Mouse (Mus musculus) central nervous system, embryonic 11.5 days (tissue): Measurements from ENCODE around the gene Rln3. TPM values are rescaled to one million over a fixed set of nuclear protein-coding genes. Genes with fewer than 3 reads are reported as not detected.

Source experiments
- polyA plus RNA-seq: library from polyadenylated mRNA; depleted of rRNA; stranded (reverse); fragments of >200 nt; gene quantifications from 2 replicates; pipeline ENCODE4 v1.2.3, GENCODE M21; 2012; rRNA removed

Gene Rln3
- not detected in 2 replicates for polyA plus RNA-seq

DNA sequence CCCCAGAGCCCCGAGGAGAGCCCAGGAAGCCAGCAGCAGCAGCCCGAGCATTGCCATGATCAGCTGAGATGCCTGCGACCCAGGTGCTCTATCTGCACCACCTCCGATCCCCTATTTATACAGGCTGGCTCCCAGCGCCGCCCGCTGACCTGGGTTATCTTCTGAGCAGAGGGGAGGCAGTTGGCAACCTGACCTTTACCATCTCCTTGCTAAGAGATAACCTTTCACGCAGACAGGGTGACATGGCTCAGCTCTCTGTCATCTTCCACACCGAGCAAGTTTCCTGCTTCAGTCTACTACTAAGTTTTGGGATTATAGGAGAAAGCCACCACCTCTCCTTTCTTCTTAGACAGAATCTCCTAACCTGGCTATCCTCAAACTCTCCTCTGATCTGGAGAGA, at the start of gene Rln3:
Gene Rln3 (minus strand): TSS at position 101 of the 400 bp plus-strand sequence.

DNA sequence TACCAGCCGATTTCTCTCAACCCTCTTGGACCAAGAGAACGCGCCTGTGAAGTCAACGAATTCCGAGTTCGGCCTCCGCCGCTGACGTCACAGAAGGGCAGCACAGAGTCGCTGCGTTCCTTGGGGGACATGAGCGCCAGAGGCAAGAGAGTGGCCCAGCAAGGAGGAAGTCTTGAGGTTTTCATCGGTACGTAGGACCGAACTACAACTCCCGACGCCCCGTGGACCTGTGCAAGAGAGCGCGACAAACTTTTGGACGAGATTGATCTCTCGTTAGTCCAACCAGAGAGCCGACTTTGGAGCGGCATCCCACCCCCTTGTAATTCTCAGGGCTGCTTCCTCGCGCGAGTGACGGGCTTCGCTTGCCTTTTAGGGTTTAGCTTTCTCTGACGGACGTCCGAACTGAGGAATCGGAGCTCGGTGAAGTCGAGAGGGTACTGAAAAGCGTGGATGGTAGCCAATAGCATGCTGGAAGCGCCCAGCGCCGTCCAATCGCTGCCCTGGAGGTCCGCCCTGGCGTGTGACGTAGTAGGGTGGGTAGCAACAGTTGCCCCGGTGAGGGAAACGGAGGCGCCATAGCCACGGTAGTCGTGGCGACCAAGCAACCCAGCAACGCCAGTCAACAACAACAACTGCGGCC, 21.6 kb upstream of the Rln3 start, which contains the start of gene Rfx1:
Gene Rfx1 (plus strand): TSS at position 544 of the 640 bp plus-strand sequence.

DNA sequence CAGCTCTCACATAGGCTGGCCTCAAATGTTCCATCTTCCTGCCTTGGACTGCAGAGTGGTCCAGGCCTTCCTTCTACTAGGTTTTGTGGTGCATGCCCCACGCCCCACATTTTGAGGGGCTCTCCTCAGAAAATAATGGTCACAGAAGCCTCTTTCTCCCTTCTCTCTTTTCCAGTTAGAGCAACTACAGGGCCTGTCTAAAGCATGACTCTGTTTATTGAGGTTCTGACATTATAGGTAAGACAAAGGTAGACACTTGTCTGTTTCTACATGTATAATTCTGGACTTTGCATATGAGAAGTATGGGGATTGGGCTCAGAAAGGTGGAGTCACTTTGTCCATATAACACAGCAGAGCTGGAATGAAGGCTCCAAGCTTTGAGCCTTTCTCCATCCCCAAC, 20.2 kb upstream of the Rln3 start, which contains the start of gene Gm10643:
Gene Gm10643 (minus strand): TSS at position 101 of the 400 bp plus-strand sequence.

DNA sequence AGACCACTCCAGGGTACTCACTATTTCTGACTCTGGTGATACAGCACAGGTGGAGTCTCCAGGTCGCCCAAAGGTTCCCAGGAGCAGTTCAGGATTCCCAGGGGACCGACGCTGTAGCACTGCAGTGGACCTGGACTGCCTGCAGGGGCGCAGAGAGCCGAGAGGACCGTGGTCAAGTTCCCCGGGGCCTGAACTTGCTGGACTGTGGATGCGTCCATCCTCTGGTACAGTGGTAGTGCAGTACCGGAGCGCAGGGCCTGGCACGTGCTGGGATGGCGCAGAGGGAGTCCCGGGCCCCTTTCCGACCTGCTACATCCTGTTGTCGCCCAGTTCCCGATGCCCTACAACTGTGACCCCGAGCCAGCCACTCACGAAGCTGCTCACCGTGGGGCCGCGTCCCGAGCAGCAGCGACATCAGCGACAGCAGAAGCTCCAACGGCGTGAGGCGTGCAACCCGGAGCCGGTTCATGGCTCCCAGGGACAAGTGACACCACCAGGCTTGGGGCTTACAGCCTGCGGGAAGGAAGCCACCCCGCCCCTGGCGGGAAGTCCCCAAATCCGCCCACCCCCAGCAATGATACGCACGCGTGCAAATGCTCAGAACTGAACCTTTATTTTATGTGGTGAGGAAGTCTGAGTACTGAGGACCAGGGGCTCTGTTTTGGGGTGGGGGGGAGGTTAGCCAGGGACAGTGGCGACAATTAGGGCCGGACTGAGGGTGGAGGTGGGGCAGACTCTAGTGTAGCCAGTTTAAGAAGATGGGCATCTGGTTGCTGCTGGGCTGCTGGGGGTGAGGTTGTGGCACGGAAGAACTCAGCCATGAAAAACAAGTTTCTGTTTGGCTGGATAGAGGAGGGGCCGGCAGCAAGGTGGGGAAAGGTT, 2.5 kb downstream of the Rln3 start, which contains the start of gene Il27ra:
Gene Il27ra (minus strand): TSS at position 524 of the 882 bp plus-strand sequence.

DNA sequence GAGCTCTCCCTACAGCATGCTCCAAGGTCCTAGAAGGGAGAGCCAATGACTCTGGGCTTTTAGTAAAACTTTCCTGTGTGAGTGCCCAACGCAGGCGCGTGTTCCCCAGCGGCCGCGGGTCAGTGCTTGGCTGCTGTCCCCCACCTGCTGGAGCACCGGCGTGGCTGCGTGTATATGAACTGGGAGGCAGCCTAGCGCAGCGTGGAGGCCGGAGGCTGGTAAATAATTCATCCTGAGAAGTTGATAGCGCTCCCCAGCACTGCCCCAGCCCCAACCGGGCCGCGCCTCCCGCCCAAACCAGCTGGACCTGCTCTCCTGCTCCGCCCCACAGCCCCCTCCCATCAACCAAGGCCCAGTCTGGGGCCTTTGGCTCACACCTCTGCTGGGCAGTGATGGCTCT, 23.7 kb downstream of the Rln3 start, which contains the start of gene Palm3:
Gene Palm3 (plus strand): TSS at position 376 of the 400 bp plus-strand sequence.

DNA sequence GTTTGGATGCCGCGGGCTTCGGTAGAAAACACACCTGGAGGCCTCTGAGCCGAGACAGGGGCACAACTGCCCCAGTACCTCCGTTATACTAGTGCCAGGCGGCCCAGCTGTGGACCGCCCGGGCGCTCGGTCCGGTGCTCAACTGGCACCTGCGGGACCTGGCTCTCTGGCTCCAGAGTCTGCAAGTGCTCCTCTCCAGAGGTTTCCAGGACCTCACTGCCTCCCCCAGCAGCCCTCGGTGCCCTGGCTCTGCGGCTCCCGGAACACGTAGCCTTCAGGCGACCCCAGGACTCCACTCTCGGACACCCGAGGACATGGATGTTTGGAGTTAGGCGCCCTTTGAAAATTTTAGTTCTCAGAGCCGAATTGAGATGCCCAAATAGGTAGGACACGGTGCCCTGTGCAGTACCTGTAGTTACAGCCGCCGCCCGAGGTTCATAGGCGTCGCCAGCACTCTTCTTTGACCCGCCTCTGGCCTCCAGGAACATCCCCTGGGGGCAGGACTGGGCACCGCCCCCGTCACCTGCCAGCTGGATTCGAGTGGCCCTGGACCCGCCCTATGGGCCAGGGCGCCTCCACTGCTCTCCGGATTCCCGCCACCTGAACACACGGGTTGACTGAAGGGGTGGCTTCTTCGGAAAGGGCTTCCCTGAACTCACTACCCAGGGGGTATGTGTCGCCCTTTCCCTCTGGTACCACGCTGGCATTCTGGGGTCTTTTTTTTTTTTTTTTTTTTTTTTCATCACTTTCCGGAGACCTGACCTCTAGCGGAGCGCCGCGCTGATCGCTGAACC, 32.9 kb downstream of the Rln3 start, which contains the start of gene 2210011C24Rik:
Gene 2210011C24Rik (minus strand): TSS at position 467 of the 794 bp plus-strand sequence.

DNA sequence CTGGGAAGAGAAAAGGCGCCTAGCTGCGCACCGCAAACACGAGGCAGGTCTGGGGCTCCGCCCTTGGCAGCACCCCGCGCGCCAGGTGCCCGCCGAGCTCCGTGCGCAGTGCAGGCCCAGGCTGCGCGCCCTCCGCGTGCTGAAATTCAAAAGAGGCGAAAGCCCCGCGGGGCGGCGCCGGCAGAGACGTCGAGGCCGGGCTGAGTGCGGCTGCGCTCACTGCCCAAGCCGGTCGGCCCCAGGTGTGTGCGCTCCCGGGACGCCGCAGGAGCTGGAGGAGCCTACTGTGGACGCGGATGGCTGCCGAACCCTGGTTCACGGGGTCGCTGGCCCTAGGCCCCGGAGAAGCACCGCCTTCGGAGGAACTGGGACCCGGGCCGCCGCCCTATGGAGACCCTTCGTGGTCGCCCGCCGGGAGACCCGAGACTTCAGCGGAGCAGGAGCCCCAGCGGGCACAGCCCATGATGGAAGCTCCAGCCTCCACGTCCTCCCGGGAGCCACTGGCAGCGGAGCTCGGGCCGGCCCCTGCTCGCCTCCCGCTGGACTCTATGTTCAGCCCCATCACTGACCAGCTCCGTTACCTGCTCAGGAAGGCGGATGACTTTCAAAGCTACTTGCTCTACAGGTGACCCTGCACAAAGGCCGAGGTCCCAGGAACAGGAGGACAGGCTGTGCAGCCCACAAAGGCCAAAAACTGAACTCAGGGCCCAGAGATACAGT, 43.4 kb downstream of the Rln3 start, which contains the start of gene 1700067K01Rik:
Gene 1700067K01Rik (plus strand): TSS at position 222 of the 720 bp plus-strand sequence.

DNA sequence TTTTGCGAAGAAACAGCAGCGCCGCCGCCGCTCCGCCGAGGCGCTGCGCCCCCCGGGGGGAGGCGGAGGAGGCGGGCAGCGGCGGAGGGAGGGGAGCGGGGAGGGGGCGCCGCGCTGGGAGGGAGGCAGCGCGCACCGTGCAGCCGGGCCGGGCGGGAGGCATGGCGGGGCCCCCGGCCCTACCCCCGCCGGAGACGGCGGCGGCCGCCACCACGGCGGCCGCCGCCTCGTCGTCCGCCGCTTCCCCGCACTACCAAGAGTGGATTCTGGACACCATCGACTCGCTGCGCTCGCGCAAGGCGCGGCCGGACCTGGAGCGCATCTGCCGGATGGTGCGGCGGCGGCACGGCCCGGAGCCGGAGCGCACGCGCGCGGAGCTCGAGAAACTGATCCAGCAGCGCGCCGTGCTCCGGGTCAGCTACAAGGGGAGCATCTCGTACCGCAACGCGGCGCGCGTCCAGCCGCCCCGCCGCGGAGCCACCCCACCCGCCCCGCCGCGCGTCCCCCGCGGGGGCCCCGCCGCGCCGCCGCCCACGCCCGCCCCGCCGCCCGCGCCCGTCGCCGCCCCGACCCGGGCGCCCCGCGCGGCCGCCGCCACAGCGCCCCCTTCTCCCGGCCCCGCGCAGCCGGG, 47.2 kb downstream of the Rln3 start, which contains the start of gene Samd1:
Gene Samd1 (plus strand): TSS at position 162 of the 631 bp plus-strand sequence.

Other genes starting within 250 kb of the Rln3 start
- gene Adgrl1, start 144.9 kb downstream of the Rln3 start, polyA plus RNA-seq: 92.0 and 127 TPM in 2 replicates
- 0.47 and 0.55 TPM in 2 replicates for gene Gm10644, start 89.8 kb downstream of the Rln3 start, polyA plus RNA-seq
- gene Asf1b, start 89.5 kb downstream of the Rln3 start, polyA plus RNA-seq: 66.3 and 80.1 TPM in 2 replicates
- gene Prkaca, start 72.0 kb downstream of the Rln3 start, polyA plus RNA-seq: 85.5 and 107 TPM in 2 replicates
- 74.9 and 84.6 TPM in 2 replicates for gene Samd1, start 47.3 kb downstream of the Rln3 start, polyA plus RNA-seq
- gene 1700067K01Rik, start 43.5 kb downstream of the Rln3 start, polyA plus RNA-seq: 0.81 and 1.1 TPM in 2 replicates
- gene 2210011C24Rik, start 32.8 kb downstream of the Rln3 start, polyA plus RNA-seq: 0.10 and 0.12 TPM in 2 replicates
- 6.2 and 10.8 TPM in 2 replicates for gene Palm3, start 23.5 kb downstream of the Rln3 start, polyA plus RNA-seq
- 0.37 and 0.45 TPM in 2 replicates for gene Il27ra, start 2.4 kb downstream of the Rln3 start, polyA plus RNA-seq
- gene Gm10643, start 20.1 kb upstream of the Rln3 start, polyA plus RNA-seq: 2.5 and 2.7 TPM in 2 replicates
- 20.2 and 26.5 TPM in 2 replicates for gene Rfx1, start 21.8 kb upstream of the Rln3 start, polyA plus RNA-seq
- 65.4 and 90.4 TPM in 2 replicates for gene Dcaf15, start 59.8 kb upstream of the Rln3 start, polyA plus RNA-seq
- gene Podnl1, start 81.0 kb upstream of the Rln3 start, polyA plus RNA-seq: 0.07 and 0.32 TPM in 2 replicates
- gene Cc2d1a, start 102.9 kb upstream of the Rln3 start, polyA plus RNA-seq: 16.2 and 18.8 TPM in 2 replicates
- 1.4 and 1.6 TPM in 2 replicates for gene 4930432K21Rik, start 103.0 kb upstream of the Rln3 start, polyA plus RNA-seq
- 4.6 and 7.7 TPM in 2 replicates for gene Nanos3, start 140.2 kb upstream of the Rln3 start, polyA plus RNA-seq
- gene Zswim4, start 192.1 kb upstream of the Rln3 start, polyA plus RNA-seq: 39.1 and 41.8 TPM in 2 replicates
- gene D8Ertd738e, start 204.7 kb upstream of the Rln3 start, polyA plus RNA-seq: 241 and 402 TPM in 2 replicates
- 38.0 and 61.4 TPM in 2 replicates for gene Mri1, start 212.3 kb upstream of the Rln3 start, polyA plus RNA-seq
- gene Ccdc130, start 225.4 kb upstream of the Rln3 start, polyA plus RNA-seq: 27.5 and 38.7 TPM in 2 replicates